Mouse (Mus musculus): Measurements from ENCODE around the gene Gcn1l1. TPM values are rescaled to one million over a fixed set of nuclear protein-coding genes. Genes with fewer than 3 reads are reported as not detected.

Gcn1l1 gene
- polyA plus RNA-seq, 1 experiment from 2014 or later: 62.4 TPM

DNA sequence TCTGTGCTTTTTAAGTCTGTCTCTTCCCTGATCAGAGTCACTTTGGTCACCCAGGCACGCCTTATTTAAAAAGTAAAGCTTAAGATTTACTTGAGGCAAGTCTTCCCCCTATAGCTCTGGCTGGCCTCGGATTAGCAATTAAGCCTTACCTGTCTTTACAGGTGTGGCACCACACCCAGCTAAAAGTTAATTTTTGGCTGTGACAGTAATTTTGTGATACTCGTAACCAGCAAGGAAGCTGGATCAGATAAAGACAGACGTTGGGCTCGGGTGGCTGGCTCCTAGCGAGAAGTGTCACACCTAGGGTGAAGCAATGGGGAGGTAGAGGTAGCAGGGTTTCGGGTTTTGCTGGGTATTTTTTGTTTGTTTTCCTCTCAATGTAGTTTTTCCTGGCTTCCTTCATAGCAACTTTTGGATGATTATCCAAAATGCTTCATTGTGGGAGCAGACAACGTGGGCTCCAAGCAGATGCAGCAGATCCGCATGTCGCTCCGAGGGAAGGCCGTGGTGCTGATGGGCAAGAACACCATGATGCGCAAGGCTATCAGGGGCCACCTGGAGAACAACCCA is 4.6 kb upstream of the Gcn1l1 start:
- Histone ChIP-seq H3K27me3 (ENCODE audit: control insufficient read depth, insufficient read depth, low read length) (no peaks in the 10 kb centered on the region), H3K4me1 (replicated peaks; ENCODE audit: control insufficient read depth, insufficient read depth, low read length) (peaks cover 14% of the 10 kb centered on the region), H3K27ac (ENCODE audit: low read depth, low read length) (no peak overlapping the region), H3K4me2 (ENCODE audit: low read depth, low read length, severe bottlenecking) (peak overlapping the region; percentile 66), H3K9ac (ENCODE audit: low read length) (peak overlapping the region; percentile 97), H3K36me3 (ENCODE audit: control insufficient read depth, insufficient read depth, low read length) (peaks cover 12% of the 10 kb centered on the region), H3K4me3 (ENCODE audit: low read depth, low read length) (peak overlapping the region; percentile 90), H3K9me3 (ENCODE audit: control insufficient read depth, low read length) (no peaks in the 10 kb centered on the region)
- no peak for DNase-seq (ENCODE audit: low spot score)
- 45% methylated on average over 13 of the region's 13 CpGs for WGBS
- ATAC-seq (replicated peaks; ENCODE audit: low FRiP score): no peak

- ATAC-seq (replicated peaks; ENCODE audit: low FRiP score): no peak
- DNase-seq (ENCODE audit: low spot score): no peak
- Histone ChIP-seq H3K27me3 (ENCODE audit: control insufficient read depth, insufficient read depth, low read length) (no peaks in the 10 kb centered on the region), H3K4me1 (replicated peaks; ENCODE audit: control insufficient read depth, insufficient read depth, low read length) (peaks cover 23% of the 10 kb centered on the region), H3K4me3 (ENCODE audit: low read depth, low read length) (no peak overlapping the region), H3K36me3 (ENCODE audit: control insufficient read depth, insufficient read depth, low read length) (peaks cover 12% of the 10 kb centered on the region), H3K9me3 (ENCODE audit: control insufficient read depth, low read length) (no peaks in the 10 kb centered on the region), H3K27ac (ENCODE audit: low read depth, low read length) (no peak overlapping the region), H3K9ac (ENCODE audit: low read length) (no peak overlapping the region), H3K4me2 (ENCODE audit: low read depth, low read length, severe bottlenecking) (no peak overlapping the region)
- 46% methylated on average over 5 of the region's 5 CpGs for WGBS
These were observed 1.1 kb upstream of the Gcn1l1 start for GRCm38 (mm10) chr5:115563771-115564585.

DNA sequence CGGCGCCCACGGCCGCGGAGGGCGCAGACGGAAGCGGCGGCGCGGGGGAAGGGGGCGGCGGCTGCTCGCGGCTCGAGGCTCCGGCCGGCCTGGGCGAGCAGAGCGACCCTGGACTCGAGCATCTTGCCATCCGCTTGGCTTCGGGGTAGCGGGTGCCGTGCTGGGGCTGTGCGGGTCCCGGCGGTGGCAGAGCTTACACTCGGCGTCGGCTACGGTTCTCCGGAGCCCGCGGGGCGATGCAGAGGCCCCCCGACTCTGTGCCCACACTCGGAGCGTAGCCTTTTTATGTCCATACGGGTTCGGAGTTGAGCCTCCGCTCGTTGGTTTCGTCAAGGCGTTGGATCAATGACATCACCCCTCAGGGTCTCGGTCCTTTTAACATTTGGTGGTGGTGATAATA is 349 bp downstream of the Gcn1l1 start:
- DNase-seq (ENCODE audit: low spot score) (peak; percentile 69), ATAC-seq (replicated peaks; ENCODE audit: low FRiP score) (peak; percentile 36)
- peaks cover 12% of the 10 kb centered on the region for H3K36me3 ChIP-seq (ENCODE audit: control insufficient read depth, insufficient read depth, low read length)
- H3K9me3 ChIP-seq (ENCODE audit: control insufficient read depth, low read length): no peaks in the 10 kb centered on the region
- H3K9ac ChIP-seq (ENCODE audit: low read length): peak overlapping the region; percentile 89
- H3K27ac ChIP-seq (ENCODE audit: low read depth, low read length): peak overlapping the region; percentile 62; the same call in 1 of the 2 replicates
- H3K4me3 ChIP-seq (ENCODE audit: low read depth, low read length): peak overlapping the region; percentile 96
- under 1% methylated on average over 39 of the region's 46 CpGs for WGBS
- no peaks in the 10 kb centered on the region for H3K27me3 ChIP-seq (ENCODE audit: control insufficient read depth, insufficient read depth, low read length)
- peak overlapping the region; percentile 85 for H3K4me2 ChIP-seq (ENCODE audit: low read depth, low read length, severe bottlenecking)
- peaks cover 21% of the 10 kb centered on the region for H3K4me1 ChIP-seq (replicated peaks; ENCODE audit: control insufficient read depth, insufficient read depth, low read length)

GRCm38 (mm10) chr5:115568681-115569080 is 3.6 kb downstream of the Gcn1l1 start:
- H3K9me3 ChIP-seq (ENCODE audit: control insufficient read depth, low read length): no peaks in the 10 kb centered on the region
- ATAC-seq (replicated peaks; ENCODE audit: low FRiP score) (no peak), DNase-seq (ENCODE audit: low spot score) (no peak)
- H3K4me1 ChIP-seq (replicated peaks; ENCODE audit: control insufficient read depth, insufficient read depth, low read length): peaks cover 15% of the 10 kb centered on the region
- no peak overlapping the region for H3K9ac ChIP-seq (ENCODE audit: low read length)
- no peak overlapping the region for H3K27ac ChIP-seq (ENCODE audit: low read depth, low read length)
- H3K4me3 ChIP-seq (ENCODE audit: low read depth, low read length): no peak overlapping the region
- peaks cover 8% of the 10 kb centered on the region for H3K36me3 ChIP-seq (ENCODE audit: control insufficient read depth, insufficient read depth, low read length)
- 67% methylated on average over 10 of the region's 10 CpGs for WGBS
- H3K27me3 ChIP-seq (ENCODE audit: control insufficient read depth, insufficient read depth, low read length): no peaks in the 10 kb centered on the region
- H3K4me2 ChIP-seq (ENCODE audit: low read depth, low read length, severe bottlenecking): no peak overlapping the region

- 79% methylated on average over 11 of the region's 11 CpGs for WGBS
- Histone ChIP-seq H3K4me3 (ENCODE audit: low read depth, low read length) (no peak overlapping the region), H3K9me3 (ENCODE audit: control insufficient read depth, low read length) (no peaks in the 10 kb centered on the region)
These were observed 4.3 kb downstream of the Gcn1l1 start for GRCm38 (mm10) chr5:115569308-115569707.

GRCm38 (mm10) chr5:115569721-115570120 is 4.7 kb downstream of the Gcn1l1 start:
- Histone ChIP-seq H3K27ac (ENCODE audit: low read depth, low read length) (no peak overlapping the region; the same call in 1 of the 2 replicates), H3K36me3 (ENCODE audit: control insufficient read depth, insufficient read depth, low read length) (peaks cover 8% of the 10 kb centered on the region), H3K9me3 (ENCODE audit: control insufficient read depth, low read length) (no peaks in the 10 kb centered on the region), H3K9ac (ENCODE audit: low read length) (no peak overlapping the region), H3K4me3 (ENCODE audit: low read depth, low read length) (no peak overlapping the region), H3K27me3 (ENCODE audit: control insufficient read depth, insufficient read depth, low read length) (no peaks in the 10 kb centered on the region), H3K4me2 (ENCODE audit: low read depth, low read length, severe bottlenecking) (no peak overlapping the region), H3K4me1 (replicated peaks; ENCODE audit: control insufficient read depth, insufficient read depth, low read length) (peaks cover 12% of the 10 kb centered on the region)
- WGBS: 69% methylated on average over 4 of the region's 4 CpGs
- DNase-seq (ENCODE audit: low spot score) (no peak), ATAC-seq (replicated peaks; ENCODE audit: low FRiP score) (no peak)

More at GRCm38 (mm10) chr5:115569308-115569707, 4.3 kb downstream of the Gcn1l1 start:
- peaks cover 8% of the 10 kb centered on the region for H3K36me3 ChIP-seq (ENCODE audit: control insufficient read depth, insufficient read depth, low read length)
- no peak overlapping the region for H3K4me2 ChIP-seq (ENCODE audit: low read depth, low read length, severe bottlenecking)
- DNase-seq (ENCODE audit: low spot score) (no peak), ATAC-seq (replicated peaks; ENCODE audit: low FRiP score) (no peak)
- H3K27ac ChIP-seq (ENCODE audit: low read depth, low read length): no peak overlapping the region; the same call in 1 of the 2 replicates
- no peak overlapping the region for H3K9ac ChIP-seq (ENCODE audit: low read length)
- H3K4me1 ChIP-seq (replicated peaks; ENCODE audit: control insufficient read depth, insufficient read depth, low read length): peaks cover 15% of the 10 kb centered on the region
- H3K27me3 ChIP-seq (ENCODE audit: control insufficient read depth, insufficient read depth, low read length): no peaks in the 10 kb centered on the region

DNA sequence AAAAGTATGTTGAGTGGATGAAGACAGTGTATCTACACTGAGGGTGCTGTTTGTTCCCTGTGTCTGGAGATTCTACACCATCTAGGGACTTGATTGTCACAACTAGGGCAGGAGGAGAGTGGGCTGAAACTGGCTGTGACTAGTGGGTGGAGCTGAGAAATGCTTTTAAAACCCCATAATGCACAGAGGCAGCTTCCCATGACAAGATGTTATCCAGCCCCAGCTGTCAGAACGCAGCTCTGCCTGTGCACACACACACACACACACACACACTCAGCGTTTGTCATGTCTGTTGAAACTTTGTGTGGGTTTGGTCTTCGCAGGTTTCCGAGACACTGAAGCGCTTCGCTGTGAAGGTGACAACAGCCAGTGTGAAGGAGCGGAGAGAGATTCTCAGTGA is 6.0 kb downstream of the Gcn1l1 start:
- Histone ChIP-seq H3K4me1 (replicated peaks; ENCODE audit: control insufficient read depth, insufficient read depth, low read length) (peaks cover 6% of the 10 kb centered on the region; the same call in 1 of the 2 replicates), H3K9ac (ENCODE audit: low read length) (no peak overlapping the region), H3K4me3 (ENCODE audit: low read depth, low read length) (no peak overlapping the region), H3K4me2 (ENCODE audit: low read depth, low read length, severe bottlenecking) (no peak overlapping the region), H3K27ac (ENCODE audit: low read depth, low read length) (no peak overlapping the region), H3K9me3 (ENCODE audit: control insufficient read depth, low read length) (no peaks in the 10 kb centered on the region), H3K36me3 (ENCODE audit: control insufficient read depth, insufficient read depth, low read length) (peaks cover 12% of the 10 kb centered on the region), H3K27me3 (ENCODE audit: control insufficient read depth, insufficient read depth, low read length) (no peaks in the 10 kb centered on the region)
- WGBS: 97% methylated on average over 7 of the region's 7 CpGs
- no peak for DNase-seq (ENCODE audit: low spot score)
- no peak for ATAC-seq (replicated peaks; ENCODE audit: low FRiP score)

DNA sequence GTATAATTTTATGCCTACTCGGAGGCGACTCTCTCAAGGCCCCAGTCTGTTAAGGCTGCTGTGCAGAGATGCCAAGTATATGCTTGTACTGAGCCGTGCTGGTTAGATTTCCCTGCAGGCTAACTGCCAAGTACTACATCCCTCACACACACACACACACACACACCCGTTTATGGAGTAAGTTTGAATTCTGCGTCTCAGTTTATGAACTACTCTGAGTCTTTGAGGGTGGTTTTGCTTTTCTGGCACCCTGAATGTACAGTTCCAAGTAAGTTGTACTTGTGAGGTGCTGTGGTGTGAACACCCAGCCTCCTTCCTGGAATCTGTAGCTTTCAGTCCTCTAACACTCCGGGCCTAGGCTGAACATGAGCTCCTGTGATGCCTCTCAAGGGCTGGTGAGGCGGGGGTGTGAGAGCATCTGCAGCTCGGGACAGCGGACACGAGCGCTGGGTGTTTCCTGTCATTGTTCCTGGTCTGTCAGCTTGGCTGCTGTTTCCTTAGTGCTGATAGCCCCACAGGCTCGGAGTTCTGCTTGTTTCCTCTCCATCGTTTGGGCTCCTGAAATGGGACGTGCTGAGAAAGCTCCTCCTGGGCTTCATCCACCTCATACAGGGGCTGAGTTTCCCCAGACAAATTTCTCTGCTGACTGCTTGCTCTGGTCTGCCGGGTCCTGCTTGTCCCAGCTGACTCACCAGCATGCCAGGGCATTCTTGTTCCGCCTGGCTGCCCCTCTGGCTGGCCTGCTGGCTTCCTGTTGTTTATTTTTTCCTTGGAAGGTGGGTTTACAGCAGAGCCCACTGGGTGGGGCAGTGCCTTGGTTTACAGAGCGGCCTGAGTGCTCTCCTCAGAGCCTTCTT is 7.9 kb downstream of the Gcn1l1 start:
- Histone ChIP-seq H3K4me3 (ENCODE audit: low read depth, low read length) (no peak overlapping the region), H3K36me3 (ENCODE audit: control insufficient read depth, insufficient read depth, low read length) (peaks cover 13% of the 10 kb centered on the region), H3K4me1 (replicated peaks; ENCODE audit: control insufficient read depth, insufficient read depth, low read length) (peaks cover 2% of the 10 kb centered on the region; the same call in 1 of the 2 replicates), H3K4me2 (ENCODE audit: low read depth, low read length, severe bottlenecking) (no peak overlapping the region), H3K27me3 (ENCODE audit: control insufficient read depth, insufficient read depth, low read length) (no peaks in the 10 kb centered on the region), H3K9ac (ENCODE audit: low read length) (no peak overlapping the region), H3K9me3 (ENCODE audit: control insufficient read depth, low read length) (no peaks in the 10 kb centered on the region), H3K27ac (ENCODE audit: low read depth, low read length) (no peak overlapping the region; the same call in 1 of the 2 replicates)
- WGBS: 80% methylated on average over 17 of the region's 17 CpGs
- ATAC-seq (replicated peaks; ENCODE audit: low FRiP score) (no peak), DNase-seq (ENCODE audit: low spot score) (no peak)

Data from forebrain, embryonic 11.5 days (tissue).